Mouse (Mus musculus) B cell, adult 67 days (primary cell): ENCODE measurements around the gene Cyp2d22. TPM values are rescaled to one million over a fixed set of nuclear protein-coding genes. Genes with fewer than 3 reads are reported as not detected.

Experiments used
- total RNA-seq, 2 experiments: library from RNA; stranded (reverse); gene quantifications; 4 replicates each; pipeline ENCODE4 v1.2.4; 2023

Gene Cyp2d22
- 1 to 10 TPM; 5.9 to 10.0 TPM for total RNA-seq

GRCm38 (mm10) chr15:82379871-82380713 is at the start of gene Cyp2d22:
Gene Cyp2d22, minus strand, starts transcription at chr15:82380260.

GRCm38 (mm10) chr15:82406981-82407380 is 26.9 kb upstream of the Cyp2d22 start, which contains the start of gene Cyp2d10:
Gene Cyp2d10, minus strand, starts transcription at chr15:82407195.

GRCm38 (mm10) chr15:82393922-82394321 is 13.9 kb upstream of the Cyp2d22 start, which contains the start of gene Cyp2d11:
Gene Cyp2d11, minus strand, starts transcription at chr15:82394022.

GRCm38 (mm10) chr15:82354126-82354945 is 25.7 kb downstream of the Cyp2d22 start, which contains the start of gene Ndufa6:
Gene Ndufa6, minus strand, starts transcription at chr15:82354322.

GRCm38 (mm10) chr15:82338593-82339112 is 41.4 kb downstream of the Cyp2d22 start, which contains the start of the genes Naga, Pheta2 and Smdt1:
Gene Naga, minus strand, starts transcription at chr15:82338925.
Gene Pheta2, plus strand, starts transcription at chr15:82338942.
Gene Smdt1, plus strand, starts transcription at chr15:82338959.

Other genes with a start within 250 kb of the Cyp2d22 start
- gene Srebf2, start 233.1 kb downstream of the Cyp2d22 start, total RNA-seq: 100 to 1,000 TPM; 225 to 242 TPM
- 1 to 10 TPM; 7.9 to 8.9 TPM for gene Shisa8, start 167.4 kb downstream of the Cyp2d22 start, total RNA-seq
- 100 to 1,000 TPM; 350 to 394 TPM for gene Tnfrsf13c, start 155.9 kb downstream of the Cyp2d22 start, total RNA-seq
- 1 to 10 TPM in 1 of 2 experiments, not detected in 1; 3.9 TPM for gene Cenpm, start 135.5 kb downstream of the Cyp2d22 start, total RNA-seq
- gene 1500009C09Rik, start 127.9 kb downstream of the Cyp2d22 start, total RNA-seq: not detected
- gene Sept3, start 105.4 kb downstream of the Cyp2d22 start, total RNA-seq: not detected
- gene Wbp2nl, start 81.3 kb downstream of the Cyp2d22 start, total RNA-seq: not detected
- 10 to 100 TPM; 40.2 to 52.2 TPM for gene Naga, start 41.3 kb downstream of the Cyp2d22 start, total RNA-seq
- not detected for gene Pheta2, start 41.3 kb downstream of the Cyp2d22 start, total RNA-seq
- gene Smdt1, start 41.3 kb downstream of the Cyp2d22 start, total RNA-seq: 10 to 100 TPM; 78.1 to 82.2 TPM
- gene Ndufa6, start 25.9 kb downstream of the Cyp2d22 start, total RNA-seq: 100 to 1,000 TPM; 119 to 121 TPM
- not detected for gene Cyp2d11, start 13.8 kb upstream of the Cyp2d22 start, total RNA-seq
- not detected for gene Cyp2d10, start 26.9 kb upstream of the Cyp2d22 start, total RNA-seq
- gene Cyp2d9, start 53.2 kb upstream of the Cyp2d22 start, total RNA-seq: not detected
- not detected for gene Cyp2d12, start 174.8 kb upstream of the Cyp2d22 start, total RNA-seq
- not detected for gene Cyp2d34, start 240.7 kb upstream of the Cyp2d22 start, total RNA-seq